Mouse (Mus musculus): ENCODE measurements around the gene Wars.

GRCm38 (mm10) chr12:108892989-108893714 is 822 bp downstream of the Wars start, which contains the start of gene Wdr25:
- no peak for TF ChIP-seq POLR2A (IDR thresholded peaks at IDR 0.05; ENCODE audit: extremely low read depth, insufficient read depth, low read length)
- no peak for TF ChIP-seq CTCF (IDR thresholded peaks at IDR 0.05; ENCODE audit: low read depth, low read length)
